Mouse (Mus musculus): ENCODE data around the gene Efcab9.

- no peak for TF ChIP-seq CTCF (IDR thresholded peaks at IDR 0.05; ENCODE audit: control insufficient read depth, insufficient read depth, low read length)
- no peak for TF ChIP-seq POLR2A (IDR thresholded peaks at IDR 0.05; ENCODE audit: borderline replicate concordance, control insufficient read depth, low read depth, low read length)
These were observed 46.6 kb downstream of the Efcab9 start for GRCm38 (mm10) chr11:32485290-32485689.
